Mouse (Mus musculus): ENCODE measurements around the gene Nrp2.
A peak's percentile ranks its signal among the peaks of the same experiment; 100 is the strongest.

Gene Nrp2

GRCm38 (mm10) chr1:62820170-62820569, 117.1 kb downstream of the Nrp2 start:
- no peak for DNase-seq (ENCODE audit: low spot score in 2 of 2)

- DNase-seq (ENCODE audit: low spot score in 2 of 2), result peak in 1 of 2 experiments; percentile 15
Measured at GRCm38 (mm10) chr1:62821509-62822398, 118.7 kb downstream of the Nrp2 start.

DNA sequence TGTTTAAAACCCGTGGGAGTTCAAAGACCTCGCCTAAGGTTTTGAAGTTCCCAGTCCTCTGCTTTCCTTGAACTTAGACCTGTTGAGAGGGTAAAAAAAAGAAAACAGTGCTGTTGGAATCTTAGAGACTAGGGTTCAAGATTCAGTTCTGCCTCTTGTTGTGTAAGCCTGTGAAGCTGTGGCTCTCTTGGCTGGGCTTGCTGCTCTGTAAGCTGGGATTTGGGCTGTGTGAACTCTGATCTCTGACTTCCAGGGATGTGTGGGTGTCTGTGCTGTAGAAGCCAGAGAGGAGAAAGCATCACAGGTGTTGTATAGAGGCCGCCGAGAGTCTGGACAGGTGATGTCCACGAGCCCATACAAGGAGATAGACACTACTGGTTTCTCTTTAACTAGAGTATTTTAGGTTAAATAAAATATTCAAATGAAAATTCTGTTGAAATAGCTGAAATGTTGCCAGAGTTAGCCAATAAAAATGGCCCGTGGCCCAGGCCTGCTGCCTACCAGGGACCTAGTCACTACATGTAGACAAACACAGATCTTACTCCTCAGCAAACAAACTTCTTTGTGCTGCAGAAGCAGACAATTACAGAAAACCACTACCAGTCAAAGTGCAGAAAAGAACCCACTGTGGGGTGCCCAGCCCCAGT, 120.6 kb downstream of the Nrp2 start:
- peak; percentile 22 to 76 for DNase-seq (ENCODE audit: low spot score in 2 of 2)

GRCm38 (mm10) chr1:62825822-62826765, 123.0 kb downstream of the Nrp2 start:
- no peak for DNase-seq (ENCODE audit: low spot score in 2 of 2)

DNA sequence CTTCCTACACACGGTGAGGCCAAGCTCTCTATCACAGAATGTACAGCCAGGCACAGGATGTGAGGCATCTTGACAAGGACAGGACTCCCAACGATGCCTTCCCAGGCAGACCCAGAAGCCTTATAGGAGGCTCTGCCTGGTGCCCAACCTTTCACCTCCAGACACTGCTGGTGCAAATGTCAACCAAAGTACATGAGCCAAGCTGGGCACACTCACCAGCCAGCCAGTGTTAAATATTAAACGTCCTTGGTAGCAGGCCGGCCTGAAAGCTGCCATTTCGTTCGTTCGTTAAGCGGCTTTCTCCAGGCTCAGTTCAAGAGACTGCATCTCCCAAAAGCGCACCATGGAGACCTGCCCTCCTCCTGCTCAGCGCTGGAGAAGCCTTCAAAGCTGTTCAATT, 124.2 kb downstream of the Nrp2 start:
- DNase-seq (ENCODE audit: low spot score in 2 of 2), result no peak

DNA sequence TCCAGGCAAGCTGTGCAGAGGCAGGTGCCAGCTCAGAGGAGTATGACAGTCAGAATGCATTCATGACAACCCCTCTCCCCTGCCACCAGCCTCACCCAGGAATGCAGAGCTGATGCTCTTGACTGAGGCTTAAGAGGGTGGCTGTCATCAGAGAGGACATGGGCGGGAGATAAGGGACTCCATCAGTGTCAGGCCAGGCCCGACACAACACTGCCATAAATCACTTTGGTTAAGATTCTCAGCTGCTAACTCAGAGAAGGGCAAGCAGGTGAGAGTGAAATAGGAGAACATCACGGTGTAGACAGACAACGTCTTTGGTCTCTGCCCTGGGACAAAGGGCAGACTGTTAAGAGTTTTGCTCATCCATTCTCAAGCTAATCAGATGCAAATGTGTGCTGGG, 125.1 kb downstream of the Nrp2 start:
- no peak for DNase-seq (ENCODE audit: low spot score in 2 of 2)

- DNase-seq (ENCODE audit: low spot score in 2 of 2), result no peak
Measured at GRCm38 (mm10) chr1:62829690-62830417, 126.8 kb downstream of the Nrp2 start.

DNA sequence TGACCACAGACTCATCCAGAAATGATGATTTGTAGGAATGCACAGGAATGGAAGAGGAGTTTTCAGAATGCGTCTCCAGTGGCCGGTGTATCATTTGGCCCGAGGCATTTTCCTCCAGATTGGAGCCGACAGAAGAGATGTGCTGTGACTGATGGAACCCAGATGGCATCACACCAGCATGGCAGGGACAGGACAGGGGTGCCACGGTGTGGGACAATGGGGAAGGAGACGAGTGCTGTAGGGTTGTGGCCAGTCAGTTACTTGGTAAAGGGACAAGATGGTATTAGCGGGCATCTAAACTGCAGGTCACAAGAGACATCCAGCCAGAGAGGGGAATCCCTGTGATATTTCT, 127.3 kb downstream of the Nrp2 start:
- DNase-seq (ENCODE audit: low spot score in 2 of 2), result no peak

DNA sequence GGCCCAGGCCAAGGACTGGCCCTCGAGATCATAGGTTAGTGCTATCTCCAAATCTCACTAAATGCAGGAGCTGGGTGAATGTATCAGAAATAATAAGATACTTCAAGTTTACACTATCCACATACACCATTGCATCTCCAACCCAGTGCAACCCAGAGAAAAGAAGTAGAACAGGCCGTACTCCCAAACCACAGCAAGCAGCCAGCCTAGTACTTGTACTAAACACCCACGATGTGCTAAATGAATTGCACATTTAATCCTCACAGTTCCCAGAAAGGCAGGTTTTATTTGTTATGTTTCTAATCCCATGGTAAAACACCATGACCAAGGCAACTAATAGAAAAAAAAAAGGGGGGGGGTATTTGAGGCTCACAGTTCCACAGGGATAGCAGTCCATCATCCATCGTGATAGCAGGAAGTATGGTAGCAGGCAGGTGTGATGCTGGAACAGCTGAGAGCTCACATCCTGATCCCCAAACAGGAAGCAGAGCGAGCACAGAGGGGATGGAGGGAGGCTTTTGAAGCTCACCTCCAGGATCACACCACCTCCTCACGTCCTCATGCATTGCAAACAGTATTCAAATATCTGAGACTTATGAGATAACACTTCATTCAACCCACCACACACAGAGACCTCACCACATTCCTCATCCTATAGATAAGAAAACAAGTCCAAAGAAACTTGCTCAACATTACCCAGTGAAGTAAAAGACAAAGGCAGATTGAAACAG, 128.8 kb downstream of the Nrp2 start:
- no peak for DNase-seq (ENCODE audit: low spot score in 2 of 2)

GRCm38 (mm10) chr1:62833356-62833755, 130.3 kb downstream of the Nrp2 start:
- DNase-seq (ENCODE audit: low spot score in 2 of 2), result no peak

DNA sequence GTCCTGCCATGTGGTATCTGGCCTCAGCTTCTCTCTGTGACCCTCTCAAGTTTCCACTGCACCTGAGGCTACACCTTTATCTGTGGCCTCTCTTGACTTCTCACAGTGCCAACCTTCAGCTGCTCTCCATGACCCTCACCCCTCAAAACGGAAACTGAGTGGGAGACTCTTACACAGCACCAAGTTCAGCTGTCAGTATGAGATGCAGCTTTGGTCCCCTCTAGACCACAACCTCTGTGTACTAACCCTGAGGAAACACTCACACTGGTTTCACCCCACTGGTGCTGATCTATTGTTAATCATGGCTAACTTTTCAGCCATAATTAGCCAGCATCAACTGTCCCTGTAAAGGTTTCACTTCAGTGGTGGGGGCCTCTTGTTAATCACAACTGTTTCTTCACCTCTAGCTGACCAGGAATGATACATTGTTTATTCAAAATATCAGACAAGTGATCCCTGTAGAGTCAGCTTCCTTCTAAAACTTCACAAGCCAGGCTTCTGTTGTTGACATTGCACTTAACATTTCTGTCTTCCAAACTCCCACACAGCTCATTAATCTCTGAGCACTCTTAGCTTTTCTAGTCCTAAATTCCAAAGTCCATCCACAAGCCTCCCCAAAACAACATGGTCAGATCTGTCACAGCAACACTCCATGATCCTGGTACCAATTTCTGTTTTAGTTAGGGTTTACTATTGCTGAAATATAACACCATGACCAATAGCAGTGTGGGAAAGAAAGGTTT, 131.5 kb downstream of the Nrp2 start:
- no peak for DNase-seq (ENCODE audit: low spot score in 2 of 2)

DNA sequence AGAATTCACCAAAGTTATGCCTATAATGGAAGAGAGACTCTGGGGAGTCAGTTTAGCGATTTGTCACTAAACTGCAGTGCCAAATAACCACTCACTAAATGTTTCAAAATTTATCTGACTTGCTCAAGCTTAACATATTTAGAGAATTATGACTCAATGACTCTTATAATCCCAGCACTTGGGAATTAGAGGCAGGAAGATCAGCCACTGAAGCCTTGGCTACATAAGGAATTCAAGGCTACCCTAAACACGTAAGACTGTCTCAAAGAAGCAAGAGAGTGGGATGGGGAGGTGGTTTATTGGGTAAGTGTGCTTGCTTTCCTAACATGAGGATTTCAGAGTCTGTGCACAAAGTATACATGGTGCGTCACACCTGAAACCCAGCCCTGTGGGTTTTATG, 135.0 kb downstream of the Nrp2 start:
- no peak for DNase-seq (ENCODE audit: low spot score in 2 of 2)

DNA sequence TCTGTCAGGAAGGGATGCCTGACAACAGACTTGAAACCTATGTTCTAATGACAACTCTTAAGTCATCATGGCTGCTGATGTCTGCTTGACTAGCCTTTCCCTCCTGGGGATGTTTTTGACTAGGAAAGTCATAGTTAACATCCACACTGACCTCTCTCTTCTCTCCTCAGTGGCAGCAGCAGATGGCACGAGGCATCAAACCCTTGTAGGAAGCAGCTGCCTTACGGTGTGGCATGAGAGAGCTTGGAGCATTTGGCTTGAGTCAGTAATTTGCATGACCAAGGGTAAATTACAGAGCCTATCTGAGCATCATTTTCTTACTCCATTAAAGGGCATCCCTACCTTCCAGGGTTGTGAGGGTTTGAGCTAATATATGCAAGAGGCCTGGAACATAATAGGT, 135.5 kb downstream of the Nrp2 start:
- DNase-seq (ENCODE audit: low spot score in 2 of 2), result no peak

DNA sequence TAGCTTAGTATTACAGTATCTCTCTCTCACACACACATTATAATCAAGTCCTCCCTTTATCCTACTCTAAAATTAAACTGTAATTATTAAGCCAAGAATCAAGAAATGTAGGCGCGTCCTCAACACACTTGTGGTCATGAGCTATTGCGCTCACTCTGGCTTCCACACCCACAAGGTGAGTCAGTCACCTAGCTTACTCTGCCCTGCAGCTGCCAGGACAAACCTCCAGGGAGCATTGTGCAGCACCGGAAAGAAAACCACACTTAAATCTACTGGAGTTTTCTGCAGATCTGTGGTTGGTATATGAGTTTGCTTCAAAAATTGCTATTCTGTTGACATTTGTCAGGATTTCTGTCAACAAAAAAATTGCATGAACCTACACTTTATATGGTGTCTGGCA, 140.1 kb downstream of the Nrp2 start:
- no peak for DNase-seq (ENCODE audit: low spot score in 2 of 2)

DNA sequence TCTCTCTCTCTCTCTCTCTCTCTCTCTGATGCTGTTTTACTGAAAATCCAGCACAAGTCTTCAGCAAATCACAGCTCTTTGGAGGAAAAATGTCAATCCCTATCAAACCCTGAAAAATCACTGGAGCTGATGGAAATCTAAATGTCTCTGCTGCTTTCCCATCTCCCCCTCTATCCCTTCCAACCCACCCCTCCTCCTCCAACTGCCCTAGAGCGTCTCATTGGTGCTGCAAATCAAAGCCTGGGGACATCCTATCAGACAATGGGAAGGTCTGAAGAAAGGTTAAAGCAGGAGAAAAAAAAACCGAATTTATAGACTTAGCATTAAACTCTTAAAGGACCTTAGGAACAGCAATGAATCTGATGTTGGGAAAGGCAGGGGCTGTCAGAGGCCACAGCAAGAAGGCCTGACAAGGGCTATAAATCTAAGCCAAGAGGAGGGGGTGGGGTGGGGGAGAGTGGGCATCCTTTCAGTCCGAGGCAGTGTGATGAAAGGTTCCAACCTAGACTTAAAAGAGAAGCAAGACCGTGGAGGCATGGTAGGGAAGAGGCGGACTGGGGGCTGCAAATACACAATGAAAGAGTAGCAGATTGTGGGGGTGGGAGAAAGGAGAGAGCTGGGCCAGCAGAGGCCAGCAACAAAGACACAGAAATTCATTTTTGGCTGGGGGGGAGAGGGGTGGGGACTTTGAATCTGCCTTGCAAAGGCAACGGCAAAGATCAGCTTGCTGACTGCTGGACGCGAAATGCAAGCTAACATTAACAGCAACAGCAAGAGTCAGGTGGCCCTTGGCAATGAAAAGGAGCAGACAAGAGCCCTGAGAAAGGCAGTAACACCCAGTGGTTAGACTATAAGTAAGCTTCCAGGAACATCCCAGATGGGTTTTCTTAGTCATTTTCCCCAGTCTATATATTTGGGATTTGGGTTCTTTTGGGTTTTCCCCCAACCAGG, 148.2 kb downstream of the Nrp2 start:
- no peak for DNase-seq (ENCODE audit: low spot score in 2 of 2)

DNA sequence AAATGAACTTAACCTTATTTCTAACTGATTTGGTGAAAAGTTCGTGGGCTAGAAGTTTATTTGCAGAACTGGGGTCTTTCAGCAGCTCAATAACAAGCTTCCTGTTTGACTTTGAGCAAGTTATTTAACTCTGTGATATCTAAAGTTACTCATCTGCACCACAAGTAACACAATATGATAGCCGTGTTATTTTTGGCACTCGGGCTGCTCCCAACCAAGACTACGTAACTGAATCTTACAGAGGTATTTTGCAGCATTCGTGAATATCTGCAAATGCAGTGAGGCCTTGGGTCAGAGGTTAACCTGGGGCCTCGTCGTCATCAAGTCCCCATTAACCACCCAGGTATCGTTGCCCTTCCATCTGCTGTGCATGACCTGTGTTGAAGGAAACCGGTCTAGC, 150.3 kb downstream of the Nrp2 start:
- DNase-seq (ENCODE audit: low spot score in 2 of 2), result no peak

- no peak for DNase-seq (ENCODE audit: low spot score in 2 of 2)
Measured at GRCm38 (mm10) chr1:62853996-62854395, 150.9 kb downstream of the Nrp2 start.

GRCm38 (mm10) chr1:62859098-62859497, 156.0 kb downstream of the Nrp2 start:
- no peak for DNase-seq (ENCODE audit: low spot score in 2 of 2)

Measured in urinary bladder, postnatal 36 days (tissue).